Comparison of ENCODE assay signal across 17 mouse cellular contexts in genomic region chr14:61678107-61678506, GRCm38 (mm10).
"Had no signal": no experiment of that assay in that cellular context is flagged by ENCODE, and none has a peak within 500 bp of the region (broad histone marks: within the 10 kb centered on the region; RNA-seq: fewer than 3 reads in every experiment).

No protein-coding gene starts in this region.

- DNase-seq: retina, postnatal 1 day; right cerebral cortex, adult 18-20 months; right cerebral cortex, postnatal 14 days; right cerebral cortex, postnatal 25 days; right cerebral cortex, postnatal 4 days; spleen, adult 18-20 months; thymus, adult 18-20 months; thymus, adult 2 months; thymus, postnatal 14 days; thymus, postnatal 25 days; thymus, postnatal 36 days; thymus, postnatal 4 days had no signal

- H3K27ac ChIP-seq: neural tube, embryonic 12.5 days; neural tube, embryonic 13.5 days; neural tube, embryonic 15.5 days; stomach, embryonic 15.5 days; stomach, postnatal 0 days had no signal

- H3K36me3 ChIP-seq: neural tube, embryonic 12.5 days; neural tube, embryonic 13.5 days; neural tube, embryonic 15.5 days; stomach, embryonic 15.5 days had no signal

- H3K4me2 ChIP-seq: neural tube, embryonic 12.5 days; neural tube, embryonic 13.5 days; neural tube, embryonic 15.5 days; stomach, embryonic 15.5 days had no signal

- H3K9ac ChIP-seq: neural tube, embryonic 12.5 days; neural tube, embryonic 13.5 days; neural tube, embryonic 15.5 days; stomach, embryonic 15.5 days had no signal

- H3K4me3 ChIP-seq: neural tube, embryonic 12.5 days; neural tube, embryonic 13.5 days; neural tube, embryonic 15.5 days; stomach, embryonic 15.5 days had no signal

- H3K27me3 ChIP-seq: neural tube, embryonic 15.5 days; stomach, embryonic 15.5 days had no signal

- H3K9me3 ChIP-seq: neural tube, embryonic 12.5 days; neural tube, embryonic 13.5 days; neural tube, embryonic 15.5 days; stomach, embryonic 15.5 days had no signal
